Mouse (Mus musculus) R1 (cell line): ENCODE measurements around the gene Ggn.
A peak's percentile ranks its signal among the peaks of the same experiment; 100 is the strongest.
"Not testable (repeated sequence)": the region's sequence is repeated elsewhere in the genome, so short reads cannot be mapped to it uniquely, and the experiment has no call there.

Source experiments
- DNase-seq: peaks from one replicate; pipeline ENCODE4 v3.0.0-alpha.2; 2018; ENCODE audit warnings: low read depth, low spot score

The Ggn gene

DNA sequence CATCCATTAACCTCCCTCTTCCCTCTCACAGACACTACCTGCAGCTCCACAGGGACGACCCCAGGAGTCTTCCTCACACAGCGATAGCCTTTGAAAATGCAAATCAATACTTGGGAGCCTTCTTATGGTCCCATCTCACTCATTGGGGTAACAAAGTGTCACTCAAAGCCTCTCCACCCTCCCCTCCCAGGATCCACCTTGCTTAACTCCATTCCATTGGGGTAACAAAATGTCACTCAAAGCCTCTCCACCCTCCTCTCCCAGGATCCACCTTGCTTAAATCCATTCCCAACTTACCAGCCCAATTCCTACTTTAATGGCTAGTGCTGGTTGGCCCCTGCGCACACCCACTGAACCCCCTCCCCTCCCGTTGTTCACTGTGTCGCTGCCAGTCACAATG lies 11.7 kb upstream of the Ggn start:
- peak; percentile 99 for DNase-seq

DNA sequence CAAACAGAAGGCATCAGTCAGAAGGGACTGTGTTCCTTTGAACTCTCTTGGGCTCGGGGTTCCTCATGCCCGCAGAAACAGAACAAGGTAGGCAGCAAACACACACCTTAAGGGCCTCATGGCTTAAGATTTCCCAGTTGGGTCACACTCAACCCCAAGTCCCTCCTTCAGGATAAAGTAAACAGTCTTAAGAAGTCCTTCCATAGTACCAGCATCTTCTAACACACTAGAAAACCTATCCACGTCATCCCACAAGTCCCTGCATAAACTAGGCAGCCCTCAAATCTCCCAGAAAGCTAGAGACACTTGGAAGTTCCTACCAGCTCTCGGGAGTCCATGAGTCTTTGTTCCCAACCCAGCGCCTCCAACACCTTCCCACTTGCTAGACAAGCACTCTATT lies 7.7 kb upstream of the Ggn start:
- DNase-seq: no peak

DNA sequence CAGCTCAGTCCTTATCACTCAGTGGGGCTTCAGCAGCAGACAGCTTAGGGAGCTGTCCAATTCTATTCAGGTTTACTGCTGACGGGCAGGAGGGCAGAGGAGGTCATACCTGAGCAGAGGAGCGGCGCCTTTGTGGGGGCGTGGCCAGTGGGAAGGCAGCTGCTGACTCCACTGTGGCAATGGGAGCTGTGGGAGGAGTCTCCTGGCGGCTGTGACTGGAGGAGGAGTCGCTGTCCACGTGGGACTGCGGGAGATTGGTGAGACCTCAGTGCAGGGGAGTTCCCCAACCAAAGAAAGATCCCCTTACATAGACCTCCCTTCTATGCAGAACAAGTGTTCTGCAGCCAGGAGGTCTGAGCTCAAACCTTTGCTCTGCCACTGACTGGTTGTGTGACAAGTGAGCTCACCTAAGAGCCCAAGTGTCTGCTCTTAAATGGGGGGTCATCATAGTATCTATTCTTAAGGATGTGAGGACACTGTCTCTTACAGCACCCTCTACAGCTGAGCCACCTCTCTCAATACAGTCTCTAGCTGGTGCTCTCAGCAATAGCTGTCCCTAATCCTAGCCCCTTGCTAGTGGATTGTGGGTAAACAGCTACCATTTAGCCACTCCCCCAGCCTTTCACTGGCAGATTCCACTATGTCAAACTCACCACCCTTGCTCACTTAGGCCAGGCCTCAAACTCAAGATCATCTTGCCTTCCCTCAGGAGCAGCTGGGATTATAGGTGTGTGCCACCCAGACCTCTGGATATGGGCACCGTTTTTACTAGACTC lies 7.1 kb upstream of the Ggn start:
- peak; percentile 99 for DNase-seq

DNA sequence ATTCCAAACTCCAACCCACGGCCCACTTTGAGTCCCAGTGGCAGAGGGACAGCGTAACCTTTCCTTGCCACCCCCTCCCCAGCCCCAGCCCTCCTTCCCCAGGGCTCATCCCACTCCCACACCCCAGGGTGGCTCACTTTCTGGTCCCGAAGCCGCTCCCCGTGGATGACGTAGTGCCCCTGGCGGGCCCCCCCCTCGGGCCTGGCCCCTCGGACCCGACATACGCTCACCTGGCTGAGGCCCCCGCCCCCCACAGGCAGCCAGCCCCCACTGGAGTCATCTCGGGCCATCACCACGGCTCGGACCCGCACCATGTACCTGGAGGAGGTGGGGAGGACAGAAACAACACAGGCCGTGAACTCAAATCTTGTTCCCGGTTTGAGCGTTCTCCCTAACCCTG lies 2.4 kb upstream of the Ggn start:
- no peak for DNase-seq

DNA sequence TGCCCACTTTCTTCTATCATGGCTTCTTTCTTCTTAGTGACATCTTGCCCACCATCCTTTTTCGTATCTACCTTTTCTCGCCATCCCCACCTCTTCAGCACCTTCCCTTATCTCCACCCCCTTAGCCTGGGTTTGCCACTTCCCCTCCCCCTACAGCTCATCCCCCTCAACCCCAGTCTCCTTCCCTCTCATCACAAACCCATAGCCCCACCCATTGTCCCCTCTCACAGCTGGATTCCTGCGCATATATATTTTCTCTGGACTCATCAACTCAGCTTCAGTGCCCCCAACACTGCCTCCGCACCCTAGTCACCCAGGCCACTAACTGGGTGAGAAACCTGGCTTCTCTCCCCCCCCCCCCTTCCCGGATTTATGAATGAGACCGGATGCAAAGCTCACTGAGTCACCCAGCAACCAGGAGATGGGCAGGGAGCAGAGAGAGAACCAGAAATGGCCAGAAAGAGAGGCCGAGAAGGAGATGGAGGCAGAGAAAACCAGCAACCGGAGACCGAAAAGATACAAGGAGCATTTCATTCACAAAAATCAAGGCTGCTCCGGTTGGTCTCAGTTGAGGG lies 1.8 kb upstream of the Ggn start:
- peak; percentile 52 for DNase-seq

DNA sequence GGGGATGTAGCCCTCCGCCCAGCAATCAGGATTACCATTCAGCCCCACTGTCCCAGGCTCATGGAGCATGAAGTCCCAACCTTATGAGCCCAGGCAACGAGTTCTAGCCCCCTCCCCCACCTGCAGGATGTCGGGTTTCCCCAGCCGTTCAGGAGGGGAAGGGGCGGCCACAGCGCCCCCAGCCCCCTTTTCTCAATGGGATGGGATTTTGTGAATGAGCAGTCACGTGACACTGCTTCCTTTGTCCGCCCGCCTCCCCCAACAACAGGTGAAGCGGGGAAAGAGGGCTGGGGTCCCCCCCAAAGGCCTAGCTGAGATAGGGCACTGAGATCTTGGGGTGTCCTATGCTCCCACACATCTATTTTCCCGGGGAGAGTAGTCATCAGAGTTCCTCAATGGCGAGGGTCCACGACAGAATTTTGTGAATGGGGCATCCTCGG lies 1.2 kb upstream of the Ggn start:
- DNase-seq: peak; percentile 52

DNA sequence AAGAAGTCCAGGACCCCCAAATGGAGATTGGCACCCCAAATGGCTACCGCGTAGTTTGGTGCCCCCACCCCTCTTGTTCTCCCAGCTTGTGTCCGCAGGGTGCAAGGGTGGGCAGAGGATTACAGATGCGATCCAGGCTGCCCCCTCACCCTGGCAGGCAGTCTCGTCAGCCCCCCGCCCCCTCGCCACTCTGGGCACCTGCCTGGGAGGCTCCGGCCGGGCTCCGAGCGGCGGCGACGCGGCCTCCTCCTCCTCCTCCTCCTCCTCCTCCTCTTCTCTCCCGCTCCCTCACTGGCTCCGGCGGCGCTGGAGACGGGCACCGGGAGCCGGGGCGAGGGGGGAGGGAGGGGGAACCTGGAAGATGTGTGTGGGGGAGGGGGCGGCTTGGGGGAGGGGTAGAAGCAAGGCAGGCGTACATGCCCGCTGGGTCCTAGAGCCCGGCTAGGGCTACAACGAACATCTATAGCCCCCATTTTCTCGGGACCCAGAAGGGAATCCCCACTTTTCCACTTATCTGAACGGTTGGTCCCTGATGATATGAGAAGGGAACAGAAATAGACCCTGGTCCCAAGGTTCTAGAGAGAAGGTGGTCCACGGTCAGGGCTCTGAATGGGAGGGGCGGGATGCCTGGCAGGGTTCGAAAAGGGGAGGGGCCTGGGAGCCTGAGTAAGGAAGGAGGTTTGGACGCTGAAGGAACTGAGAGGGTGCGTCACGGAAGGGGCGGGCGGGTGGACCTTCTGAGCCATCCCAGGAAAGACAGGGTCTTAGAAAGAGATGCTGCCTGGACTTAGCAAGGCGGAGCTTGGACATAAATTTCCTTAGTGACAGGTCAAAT lies 562 bp upstream of the Ggn start:
- DNase-seq: peak; percentile 97

DNA sequence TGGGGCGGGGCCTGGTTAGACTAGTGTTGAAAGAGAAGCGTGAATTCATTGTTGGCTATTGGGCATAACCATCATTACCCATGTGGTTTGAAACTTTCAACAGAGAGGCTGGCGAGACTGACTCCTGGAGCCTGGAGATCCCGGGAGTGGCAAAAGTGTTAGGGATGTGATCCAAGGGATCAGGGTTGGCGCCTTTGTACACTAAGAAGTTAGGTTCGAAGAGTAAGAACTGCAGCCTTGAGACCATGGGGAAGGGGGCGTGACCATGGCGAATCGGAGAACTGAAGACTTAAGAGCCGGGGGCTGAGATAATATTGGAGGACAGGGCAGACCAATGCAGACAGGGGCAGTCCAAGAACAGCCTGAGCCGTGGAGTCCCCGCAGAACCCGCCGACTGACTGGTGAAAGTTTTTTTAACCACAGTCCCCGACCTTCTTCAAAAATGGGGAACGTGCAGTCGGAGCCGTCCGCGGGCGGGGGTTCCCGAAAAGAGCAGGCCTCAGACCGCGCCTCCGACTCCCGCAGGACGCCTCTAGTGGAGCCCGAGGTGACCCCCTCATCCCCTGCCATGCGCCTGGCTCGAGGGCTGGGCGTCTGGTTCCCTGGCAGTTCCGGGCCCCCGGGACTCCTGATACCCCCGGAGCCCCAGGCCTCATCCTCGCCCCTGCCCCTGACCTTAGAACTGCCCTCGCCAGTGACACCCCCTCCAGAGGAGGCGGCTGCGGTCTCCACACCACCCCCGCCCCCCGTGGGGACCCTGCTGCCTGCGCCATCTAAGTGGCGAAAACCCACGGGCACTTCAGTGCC lies 948 bp downstream of the Ggn start:
- no peak for DNase-seq

DNA sequence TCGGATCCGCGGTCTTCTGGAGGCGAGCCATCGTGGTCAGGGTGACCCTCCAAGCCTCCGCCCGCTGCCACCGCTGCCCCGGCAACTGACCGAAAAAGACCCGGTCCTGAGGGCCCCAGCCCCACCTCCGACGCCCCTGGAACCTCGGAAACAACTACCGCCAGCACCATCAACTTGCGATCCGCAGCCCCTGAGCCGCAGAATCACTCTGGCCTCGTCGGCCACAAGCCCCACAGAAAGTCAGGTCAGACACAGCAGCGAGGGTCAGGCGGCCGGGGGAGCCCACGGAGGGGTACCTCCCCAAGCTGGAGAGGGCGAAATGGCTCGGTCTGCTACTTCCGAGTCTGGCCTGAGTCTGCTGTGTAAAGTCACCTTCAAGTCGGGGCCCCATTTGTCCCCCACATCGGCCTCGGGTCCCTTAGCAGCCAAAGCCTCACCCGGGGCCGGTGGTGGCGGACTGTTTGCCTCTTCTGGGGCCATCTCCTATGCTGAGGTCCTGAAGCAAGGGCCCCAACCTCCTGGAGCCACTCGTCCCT lies 1.6 kb downstream of the Ggn start:
- no peak for DNase-seq

DNA sequence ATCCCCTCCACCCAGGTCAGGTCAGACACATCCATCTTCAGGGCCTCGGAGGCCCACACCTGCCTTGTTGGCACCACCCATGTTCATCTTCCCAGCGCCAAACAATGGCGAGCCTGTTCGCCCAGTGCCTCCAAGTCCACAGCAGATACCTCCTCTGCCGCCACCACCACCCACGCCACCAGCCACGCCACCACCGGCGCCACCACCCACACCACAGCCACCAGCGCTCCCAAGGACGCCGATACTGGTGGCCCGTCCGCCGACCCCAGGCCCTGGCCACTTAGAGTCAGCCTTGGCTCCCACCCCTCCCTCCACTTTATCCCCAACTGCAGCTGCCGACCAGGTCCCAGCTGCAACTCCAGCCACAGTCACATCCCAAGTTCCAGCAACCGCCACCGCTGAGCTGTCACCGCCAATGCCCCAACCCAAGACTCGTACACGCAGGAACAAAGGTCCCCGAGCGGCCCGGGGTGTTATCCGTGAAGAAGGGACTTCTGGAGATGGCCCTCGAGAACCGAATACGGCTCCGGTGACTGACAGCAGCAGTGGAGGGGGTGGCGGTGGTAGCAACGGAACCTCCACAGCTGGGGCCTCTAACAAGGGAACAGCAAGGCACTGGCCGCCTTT lies 2.5 kb downstream of the Ggn start:
- DNase-seq: no peak

DNA sequence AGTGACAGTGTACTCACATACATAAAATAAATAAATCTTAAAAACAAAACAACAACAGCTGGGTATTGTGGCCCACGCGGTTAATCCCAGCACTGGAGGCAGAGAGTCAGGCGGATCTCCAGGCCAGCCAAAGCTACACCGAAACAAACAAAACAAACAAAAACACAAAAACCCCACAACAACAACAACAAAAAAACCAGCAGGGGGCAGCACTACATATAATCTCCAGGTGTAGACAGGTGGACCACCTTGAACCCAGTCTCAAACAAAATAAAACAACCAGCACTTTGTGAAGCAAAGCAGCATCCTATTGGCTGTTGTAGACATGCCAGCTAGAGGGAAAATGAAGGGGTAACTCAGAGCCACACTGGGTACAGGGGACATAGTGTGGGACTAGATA lies 8.1 kb downstream of the Ggn start:
- peak; percentile 57 for DNase-seq

DNA sequence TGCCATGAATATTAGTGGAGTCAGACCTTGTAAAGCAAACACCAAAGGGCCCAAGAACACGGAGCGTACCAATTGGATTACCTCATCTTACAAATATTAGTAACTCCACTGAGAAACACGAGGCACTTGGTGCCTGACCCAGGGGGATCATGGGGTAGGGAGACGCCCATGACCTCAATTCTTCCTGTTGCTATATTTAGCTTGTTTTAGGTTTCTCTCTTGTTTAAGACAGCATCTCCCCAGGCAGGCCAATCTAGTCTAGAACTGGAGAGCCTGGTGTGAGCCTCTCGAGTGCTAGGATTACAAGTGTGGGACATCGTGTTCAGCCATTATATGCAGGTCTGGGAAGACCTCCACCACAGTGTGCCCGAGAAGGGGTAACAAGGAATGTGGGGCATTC lies 9.3 kb downstream of the Ggn start:
- DNase-seq: no peak

DNA sequence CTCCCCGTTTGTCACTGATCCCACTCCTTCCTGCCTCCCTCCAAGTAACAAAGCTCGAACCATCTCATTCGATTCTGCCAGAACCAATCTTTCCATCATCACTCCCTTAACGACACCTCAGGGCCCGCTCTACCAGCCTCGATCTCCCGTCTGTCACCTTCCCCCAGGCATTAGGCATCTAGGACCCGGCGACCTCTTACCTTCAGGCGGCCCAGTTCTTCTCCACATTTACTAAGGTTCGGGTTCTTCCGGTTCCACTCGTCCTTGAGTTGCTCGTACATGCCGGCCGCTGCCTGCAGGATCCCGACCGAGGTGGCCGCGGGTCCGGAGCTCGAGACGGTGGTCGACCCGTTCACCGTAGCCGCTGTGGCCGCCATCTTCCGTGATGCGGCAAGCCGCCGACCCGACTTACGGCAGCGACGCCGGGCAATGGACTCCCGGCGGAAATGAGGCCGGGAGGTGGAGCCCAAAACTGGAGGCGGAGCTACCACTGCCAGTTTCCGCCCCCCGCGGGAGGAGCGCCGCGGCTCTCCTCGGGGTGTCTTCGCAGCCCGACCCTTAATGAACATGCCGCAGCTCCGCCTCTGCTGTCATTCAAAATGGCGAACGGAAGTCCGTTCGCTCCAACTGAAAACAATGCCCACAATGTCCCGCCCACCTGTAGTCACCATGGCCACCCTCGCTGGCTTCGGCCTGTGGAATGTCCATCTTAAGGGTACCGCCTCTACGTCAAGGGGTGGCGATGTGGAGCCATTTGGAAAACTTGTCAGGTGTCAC lies 10.3 kb downstream of the Ggn start, which contains the start of gene Psmd8:
Gene Psmd8 (minus strand): TSS at position 625 of the 777 bp plus-strand sequence.
- peak; percentile 99 for DNase-seq

DNA sequence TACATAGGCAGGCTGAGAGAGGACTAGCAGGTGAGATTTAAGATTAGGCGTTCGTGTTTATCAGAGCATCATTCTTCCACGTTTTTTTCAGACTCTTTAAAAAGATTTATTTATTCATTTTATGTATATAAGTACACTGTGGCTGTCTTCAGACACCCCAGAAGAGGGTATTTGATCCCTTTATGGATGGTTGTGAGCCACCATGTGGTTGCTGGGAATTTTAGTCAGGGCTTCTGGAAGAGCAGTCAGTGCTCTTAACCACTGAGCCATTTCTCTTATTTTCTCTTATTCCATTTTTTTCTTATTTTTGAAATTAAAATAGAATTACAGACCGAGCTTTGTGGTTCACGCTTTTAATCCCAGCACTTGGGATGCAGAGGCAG lies 10.8 kb downstream of the Ggn start:
- no peak for DNase-seq

DNA sequence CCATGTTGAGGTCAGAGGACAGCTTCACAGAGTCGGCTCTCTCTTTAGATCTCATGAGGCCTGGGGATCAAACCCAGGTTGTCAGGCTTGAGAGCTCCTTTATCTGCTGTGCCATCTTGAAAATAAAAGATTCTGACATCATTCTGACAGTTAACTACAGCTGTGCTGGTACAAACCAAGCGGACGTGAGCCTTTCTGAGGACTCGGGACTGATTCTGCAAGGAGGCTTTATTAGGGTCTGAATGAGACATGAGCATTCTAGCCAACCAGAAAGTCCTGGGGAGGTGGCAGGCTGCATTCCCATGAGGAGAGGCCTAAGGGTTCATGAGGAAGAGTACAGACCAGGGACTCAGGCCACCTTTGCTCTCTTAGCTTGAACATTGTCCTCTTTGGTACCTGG lies 11.3 kb downstream of the Ggn start:
- not testable (repeated sequence) for DNase-seq

DNA sequence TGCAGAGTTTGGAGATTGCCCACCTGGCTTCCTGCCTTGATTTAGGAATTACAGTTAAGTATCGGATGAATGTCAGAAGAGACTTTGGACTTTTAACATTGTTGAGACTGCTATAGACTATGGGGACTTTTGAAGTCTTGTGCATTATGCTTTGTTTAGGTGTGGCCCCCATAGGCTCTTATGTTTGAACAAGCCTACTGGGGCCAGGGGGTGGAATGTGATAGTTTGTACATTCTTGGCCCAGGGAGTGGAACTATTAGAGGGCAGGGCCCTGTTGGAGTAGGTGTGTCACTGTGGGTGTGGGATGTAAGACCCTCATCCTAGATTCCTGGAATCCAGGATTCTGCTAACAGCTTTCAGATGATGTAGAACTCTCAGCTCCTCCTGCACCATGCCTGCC lies 24.2 kb downstream of the Ggn start:
- DNase-seq: peak; percentile 64

DNA sequence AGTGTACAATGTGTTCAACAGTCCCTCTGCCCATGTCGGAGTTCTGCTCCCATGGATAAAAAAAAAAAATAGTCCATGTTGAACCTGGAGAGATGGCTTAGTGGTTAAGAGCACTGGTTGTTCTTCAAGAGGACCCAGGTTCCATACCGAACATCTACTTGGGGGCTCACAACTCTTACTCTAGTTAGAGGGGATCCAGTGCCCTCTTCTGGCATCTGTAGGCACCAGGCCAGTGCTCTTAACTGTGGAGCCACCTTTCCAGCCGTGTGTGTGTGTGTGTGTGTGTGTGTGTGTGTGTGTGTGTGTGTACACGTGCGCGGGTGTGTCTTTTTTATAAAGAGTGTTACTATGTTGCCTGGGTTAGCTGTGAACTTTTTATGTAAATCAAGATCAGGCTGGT lies 32.6 kb downstream of the Ggn start:
- DNase-seq: no peak

DNA sequence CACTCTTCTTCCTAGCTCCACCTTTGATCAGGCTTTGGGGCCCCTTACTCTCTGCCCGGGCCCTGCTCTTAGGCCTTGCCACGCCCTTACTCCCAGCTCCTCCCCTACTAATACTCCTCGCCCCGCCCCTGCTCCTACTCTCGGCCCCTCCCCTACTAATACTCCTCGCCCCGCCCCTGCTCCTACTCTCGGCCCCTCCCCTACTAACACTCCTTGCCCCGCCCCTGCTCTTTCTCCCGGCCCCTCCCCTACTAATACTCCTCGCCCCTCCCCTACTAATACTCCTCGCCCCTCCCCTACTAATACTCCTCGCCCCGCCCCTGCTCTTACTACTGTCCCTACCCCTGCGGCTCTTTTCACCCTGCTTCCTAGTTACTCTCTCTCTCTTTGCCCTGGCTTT lies 41.0 kb downstream of the Ggn start:
- not testable (repeated sequence) for DNase-seq

DNA sequence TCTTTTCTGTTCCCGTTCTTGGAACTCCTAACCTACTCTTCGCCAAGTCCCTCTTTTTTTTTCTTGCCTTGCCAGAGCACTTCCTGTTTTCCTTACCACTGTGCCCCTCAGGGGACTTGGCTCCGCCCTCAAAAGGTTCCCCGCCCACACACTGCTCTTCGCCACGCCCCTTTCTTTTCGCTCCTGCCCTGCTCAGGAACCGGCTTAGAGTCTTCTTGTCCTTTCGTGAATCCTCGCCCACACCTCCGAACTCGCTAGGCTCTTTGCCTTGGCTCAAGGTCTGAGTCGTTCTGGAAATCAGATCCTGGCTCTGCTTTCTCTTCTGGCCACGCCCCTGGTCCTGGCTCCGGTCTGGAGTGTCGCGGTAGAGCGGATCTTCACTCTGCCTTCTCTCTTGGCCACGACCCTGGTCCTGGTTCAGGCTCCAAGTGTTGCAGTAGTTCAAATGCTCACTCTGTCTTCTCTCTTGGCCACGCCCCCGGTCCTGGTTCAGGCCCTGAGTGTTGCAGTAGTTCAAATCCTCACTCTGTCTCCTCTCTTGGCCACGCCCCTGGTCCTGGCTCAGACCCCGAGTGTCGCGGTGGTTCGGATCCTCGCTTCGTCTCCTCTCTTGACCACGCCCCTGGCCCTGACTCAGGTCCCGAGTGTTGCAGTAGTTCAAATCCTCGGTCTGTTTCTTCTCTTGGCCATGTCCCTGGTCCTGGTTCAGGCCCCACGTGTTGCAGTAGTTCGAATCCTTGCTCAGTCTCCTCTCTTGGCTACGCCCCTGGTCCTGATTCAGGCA lies 41.6 kb downstream of the Ggn start:
- DNase-seq: peak; percentile 94
